Mouse (Mus musculus) telencephalon, adult 2 months (tissue): Measurements from ENCODE around the gene Psmb2.

Experiments
- DNase-seq: peaks from one replicate; pipeline ENCODE4 v3.0.0-alpha.2; 2011; ENCODE audit warnings: low read depth, low spot score

Gene Psmb2

DNA sequence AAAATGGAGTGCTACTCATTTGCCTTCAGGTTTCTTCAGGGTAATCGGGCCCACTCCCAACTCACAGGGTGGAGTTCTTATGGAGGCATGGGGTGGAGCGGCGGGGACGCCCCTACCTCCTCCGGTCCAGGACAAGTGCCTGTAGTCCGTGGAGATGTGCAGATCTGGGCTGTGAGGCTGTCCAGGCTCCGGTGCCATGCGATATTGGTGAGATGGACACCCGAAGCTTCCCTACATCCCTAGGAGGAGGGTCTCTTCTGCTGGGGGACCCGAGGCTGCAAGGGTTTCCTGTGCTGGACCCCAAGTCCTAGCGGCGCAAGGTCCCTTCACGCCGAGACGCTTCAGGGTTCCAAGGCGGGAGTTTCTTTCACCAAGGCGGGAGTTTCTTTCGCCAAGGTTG is 54.7 kb downstream of the Psmb2 start:
- no peak for DNase-seq

DNA sequence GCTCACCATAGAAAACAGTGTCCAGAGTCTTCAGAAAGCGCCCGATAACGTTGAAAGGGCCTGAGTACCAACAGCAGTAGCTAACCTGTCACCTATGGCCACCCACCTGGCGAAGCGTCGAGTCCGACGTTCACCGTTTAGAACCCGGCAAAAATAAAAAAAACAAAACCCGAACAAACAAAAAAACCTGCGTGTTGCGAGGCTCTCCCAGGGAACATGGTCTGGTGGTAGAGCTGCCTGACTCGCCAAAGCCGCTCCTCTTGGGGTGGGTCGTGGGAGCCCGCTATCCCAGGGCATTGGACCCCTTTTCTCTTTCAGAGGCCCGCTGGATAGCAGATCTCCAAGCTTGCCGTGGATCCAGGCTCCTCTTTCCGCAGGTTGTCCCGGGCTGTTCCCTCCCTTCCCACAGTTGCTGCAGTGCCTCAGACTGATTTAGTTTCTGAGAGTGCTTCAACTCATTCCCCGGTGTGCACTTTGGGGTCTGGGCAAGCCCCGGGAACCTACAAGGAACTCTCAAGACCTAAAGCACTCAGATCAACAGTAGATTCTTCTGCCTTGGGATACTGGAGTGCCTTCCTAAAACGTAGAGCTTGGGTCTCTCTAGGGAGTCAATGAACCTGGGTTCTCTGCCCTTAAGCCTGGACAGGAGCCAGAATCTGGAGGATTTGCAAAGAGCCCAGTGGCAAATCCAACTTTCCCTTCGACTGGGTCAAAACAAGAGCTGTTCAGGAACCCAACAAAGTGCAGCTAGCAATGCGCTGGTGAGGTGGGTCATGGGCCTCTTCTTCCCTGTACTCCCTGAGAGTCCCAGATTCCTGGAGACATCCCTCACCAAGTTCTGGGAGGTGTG is 55.3 kb downstream of the Psmb2 start:
- DNase-seq = no peak

DNA sequence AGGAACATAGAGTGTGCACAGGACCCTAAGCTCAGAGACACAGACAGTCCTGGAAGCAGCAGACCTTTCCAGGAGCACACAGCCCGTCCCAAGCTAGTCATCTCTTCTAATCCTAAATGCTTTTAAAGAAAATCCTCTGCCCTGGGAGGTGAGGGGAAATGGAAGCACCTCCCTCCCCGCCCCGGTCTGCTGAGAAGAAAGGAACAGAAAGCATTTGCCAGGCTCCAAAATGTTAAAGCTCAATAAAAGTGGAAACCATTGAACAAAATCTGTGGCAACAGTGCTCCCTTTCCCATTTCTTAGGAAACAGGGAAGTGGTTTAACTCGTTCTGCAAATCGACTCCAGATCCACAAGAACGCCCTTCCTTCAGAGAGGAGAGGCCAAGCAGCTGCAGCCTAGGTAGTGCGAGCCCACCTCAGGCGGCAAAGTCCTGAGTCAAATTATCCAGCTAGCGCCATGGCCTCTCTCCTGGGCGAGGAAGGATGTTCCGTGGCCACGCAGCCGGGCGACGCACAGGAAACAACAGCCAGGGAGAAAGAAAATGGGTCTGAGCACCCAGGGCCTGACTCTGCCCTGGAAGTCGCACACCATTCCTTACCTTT is 56.7 kb downstream of the Psmb2 start:
- no peak for DNase-seq

DNA sequence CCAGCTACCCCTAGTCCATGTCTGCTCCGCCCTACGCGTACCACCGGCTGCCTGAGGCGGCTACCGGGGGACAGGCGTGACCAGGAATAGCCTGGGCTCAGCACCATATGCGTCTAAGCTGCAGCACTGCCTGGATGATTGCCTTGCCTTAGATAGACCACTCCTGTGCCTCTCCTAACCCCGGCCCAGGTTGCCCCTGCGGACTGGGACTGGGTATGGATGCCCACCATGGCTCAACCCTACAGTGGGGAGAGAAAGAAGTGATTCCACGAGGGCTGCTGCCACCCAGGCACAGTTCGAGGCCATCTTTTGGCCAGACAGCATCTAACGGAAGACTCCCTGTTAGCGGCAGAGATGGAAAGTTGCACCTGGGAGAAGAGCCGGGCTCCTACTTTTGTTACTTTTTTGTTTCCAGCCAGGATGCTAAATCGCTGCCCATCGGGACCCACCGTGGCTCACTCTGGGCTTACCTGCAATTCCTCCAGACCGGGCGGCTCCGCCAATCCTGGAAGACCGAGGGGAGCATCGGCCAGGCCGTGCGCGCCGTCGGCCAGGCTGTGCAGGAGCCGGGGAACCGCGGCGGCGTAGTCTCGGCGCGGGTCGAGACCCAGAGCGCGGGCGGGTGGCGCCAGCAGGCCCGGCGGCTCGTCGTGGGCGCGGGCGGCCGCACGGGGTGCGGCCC is 57.4 kb downstream of the Psmb2 start:
- DNase-seq = no peak

DNA sequence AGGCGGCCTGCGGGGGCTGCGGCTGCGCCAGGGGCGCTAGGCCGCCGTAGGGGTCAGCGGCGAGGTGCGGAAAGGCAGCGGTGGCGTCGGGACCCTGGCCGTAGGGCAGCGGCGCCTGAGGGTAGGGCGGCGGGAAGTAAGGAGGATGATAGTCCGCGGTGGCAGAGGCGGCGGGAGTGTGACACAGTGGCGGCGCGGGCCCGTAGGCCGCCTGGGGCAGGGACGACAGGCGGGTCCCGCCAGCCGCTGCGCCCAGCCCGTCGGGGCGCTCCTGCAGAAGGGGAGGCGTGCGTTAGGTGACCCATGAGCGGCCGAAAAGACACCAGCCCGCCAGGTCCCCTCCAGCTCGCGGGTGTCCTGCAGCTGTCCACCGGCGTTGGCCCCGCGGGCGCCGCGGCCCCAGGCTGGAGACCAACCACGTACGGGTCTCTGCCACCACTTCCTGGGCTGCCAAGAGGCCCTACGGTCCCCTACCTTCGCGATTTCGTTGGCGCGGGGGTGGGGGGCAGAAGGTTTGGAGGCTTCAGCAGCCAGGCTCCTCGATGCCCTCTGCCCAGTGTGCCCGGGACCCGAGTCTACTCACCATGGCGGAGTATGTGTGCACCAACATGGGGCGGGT is 58.1 kb downstream of the Psmb2 start:
- no peak for DNase-seq

DNA sequence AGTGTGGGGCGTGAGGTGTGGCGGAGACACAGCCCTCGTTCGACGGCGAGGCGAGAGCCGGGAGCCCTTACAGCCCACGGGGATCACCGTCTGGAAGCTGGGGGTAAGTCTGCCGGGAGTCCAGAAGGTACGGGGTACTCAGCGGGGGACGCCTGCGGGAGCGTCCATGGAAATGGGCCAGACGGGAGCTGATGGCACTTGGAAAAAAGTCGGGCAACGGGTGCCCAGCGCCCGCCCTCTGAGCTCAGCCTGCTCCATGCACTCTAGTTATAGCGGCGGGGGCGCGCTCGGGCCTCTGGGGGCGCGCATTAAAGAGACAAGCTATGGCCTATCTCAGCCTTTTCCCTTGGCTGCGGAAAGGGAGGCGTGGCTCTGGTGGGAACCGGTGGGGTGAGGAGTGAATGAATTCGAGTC is 58.6 kb downstream of the Psmb2 start, which contains the start of gene Tfap2e:
Gene Tfap2e, minus strand, starts transcription at position 240 of the 414 bp plus-strand sequence.
- DNase-seq = no peak

DNA sequence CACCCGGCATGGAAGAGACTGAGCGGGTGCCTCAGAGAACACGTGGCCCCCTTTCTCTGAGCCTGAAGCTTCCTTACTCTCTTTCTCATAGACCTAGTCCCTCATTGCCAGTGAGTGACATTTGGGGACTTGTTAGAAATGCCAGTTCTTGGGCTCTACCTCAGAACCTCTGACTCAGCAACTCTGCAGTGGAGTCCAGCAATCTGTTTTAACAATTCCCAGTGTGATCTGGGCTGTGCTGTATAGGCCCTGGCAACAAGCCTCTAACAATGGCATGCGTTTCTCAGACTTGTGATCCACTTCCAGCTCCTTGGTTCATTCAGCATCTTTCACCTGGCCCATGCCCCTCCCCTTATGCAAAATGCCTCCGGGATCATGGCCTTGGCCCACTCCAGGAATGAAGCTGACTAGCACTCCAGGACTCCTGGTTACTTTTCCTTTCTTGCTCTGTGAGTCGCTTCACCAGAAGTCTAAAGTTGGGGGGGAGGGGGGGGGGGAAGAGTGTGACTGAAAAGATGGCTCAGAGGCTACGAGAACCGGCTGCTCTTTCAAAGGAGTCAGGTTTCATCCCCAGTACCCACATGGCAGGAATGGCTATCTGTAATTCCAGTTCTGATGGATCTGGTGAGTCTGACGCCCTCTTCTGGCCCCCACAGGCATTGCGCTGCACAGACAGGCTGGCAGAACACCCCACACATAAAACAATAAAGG is 62.7 kb downstream of the Psmb2 start:
- no peak for DNase-seq

DNA sequence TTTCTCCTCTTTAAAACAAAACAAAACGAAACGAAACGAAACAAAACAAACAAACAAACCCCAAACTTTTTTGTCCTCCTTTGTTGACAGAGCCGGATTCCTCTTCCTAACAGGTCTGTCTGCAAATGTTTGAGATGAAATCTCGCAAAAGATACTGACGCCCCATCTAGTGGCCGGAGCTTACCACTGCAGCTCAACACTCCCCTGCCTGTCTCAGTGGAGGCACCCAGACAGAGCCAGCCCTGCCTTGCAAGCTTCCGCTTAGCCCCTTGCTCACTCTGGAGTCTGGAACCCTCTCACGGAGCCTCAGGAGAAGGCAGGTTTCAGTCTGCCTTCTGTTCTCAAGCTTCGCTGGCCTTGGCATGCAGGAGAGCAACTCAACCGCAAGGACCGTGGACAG is 64.0 kb downstream of the Psmb2 start:
- no peak for DNase-seq

DNA sequence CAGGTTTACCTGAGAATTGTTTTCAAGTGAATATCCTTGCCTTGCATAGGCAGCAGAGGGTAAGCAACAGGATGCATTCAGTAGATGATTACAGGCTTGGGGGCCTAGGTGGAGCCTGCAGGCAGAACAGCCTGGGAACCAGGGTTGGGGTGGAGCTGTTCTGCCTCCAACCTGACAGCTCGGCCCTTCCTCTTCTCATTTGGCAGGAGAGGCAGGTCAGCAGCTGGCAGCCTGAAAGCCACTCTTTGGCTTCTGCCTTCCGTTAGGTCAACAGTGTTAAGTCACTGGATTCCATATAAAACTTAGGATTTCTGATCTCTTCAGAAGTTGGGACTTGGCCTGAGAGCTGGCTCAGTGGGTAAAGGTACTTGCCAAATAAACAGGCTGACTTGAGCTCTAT is 65.5 kb downstream of the Psmb2 start:
- DNase-seq = no peak

DNA sequence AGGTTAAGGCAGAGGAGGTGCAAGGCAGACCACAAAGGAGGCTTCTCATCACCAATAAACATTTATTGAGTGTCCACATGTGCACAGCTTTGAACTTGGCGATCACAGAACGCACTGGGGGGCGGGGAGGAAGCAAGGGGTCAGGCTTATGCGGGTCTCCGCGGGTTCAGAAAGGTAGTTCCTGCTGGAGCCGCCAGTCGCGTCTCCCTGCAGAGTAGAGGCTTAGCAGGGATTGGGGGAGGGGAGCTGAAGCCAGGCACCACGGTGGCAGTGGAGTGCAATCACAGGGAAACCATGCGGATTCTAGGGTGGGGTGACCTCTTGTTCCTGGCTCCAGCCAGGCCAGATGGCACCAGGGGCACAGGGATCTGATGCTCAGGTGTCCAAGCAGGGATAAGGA is 66.3 kb downstream of the Psmb2 start:
- DNase-seq = no peak

DNA sequence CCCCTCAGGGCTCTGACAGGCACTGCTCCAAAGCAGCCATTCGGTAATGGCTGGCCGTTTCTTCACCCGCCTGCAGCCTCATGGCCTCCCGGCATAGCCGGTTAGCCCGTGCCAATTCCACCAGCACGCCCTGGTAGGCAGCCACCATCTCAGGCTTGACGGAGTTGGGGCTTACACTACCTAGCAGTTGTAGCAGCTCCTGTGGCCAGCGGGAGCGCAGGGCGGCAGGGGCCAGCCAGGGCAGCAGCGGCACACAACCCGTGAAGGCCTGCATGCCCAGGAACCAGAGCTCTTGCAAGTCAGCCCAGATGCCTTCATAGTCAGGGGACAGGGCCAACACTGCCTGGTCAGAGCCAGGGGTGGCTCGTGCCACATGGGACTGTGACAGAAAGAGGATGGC is 67.4 kb downstream of the Psmb2 start:
- DNase-seq = no peak

DNA sequence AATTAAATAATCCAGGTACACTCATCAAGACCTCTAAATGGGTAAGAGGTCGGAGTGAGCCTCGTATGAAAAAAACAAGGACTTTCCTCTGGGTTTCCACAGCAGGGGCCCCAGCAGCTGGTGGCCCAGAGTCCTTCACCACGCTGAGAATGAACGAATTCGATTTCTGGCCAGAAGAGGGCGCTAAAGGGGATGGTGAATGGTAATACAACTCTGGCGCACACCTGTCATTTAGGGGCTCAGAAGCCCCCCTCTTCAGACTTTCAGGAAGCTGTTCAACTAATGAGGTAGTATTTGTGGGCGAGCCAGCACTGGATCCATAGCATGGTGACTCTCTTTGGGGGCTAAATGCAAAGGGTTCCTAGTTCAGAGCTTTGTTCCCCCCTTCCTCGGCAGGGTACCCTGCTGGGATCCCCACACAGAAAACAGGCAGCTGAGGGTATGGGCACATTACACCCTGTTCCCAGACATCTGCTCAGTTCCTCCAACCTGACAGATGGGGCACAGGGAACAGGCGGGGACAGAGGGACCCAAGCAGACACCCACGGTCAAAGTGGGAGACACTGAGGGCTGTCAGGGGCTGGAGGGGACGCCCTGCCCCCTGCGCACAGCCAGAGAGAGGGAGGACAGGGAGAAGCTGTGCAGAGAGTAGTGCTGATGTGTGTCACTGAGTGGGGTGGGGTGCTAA is 68.2 kb downstream of the Psmb2 start:
- no peak for DNase-seq

DNA sequence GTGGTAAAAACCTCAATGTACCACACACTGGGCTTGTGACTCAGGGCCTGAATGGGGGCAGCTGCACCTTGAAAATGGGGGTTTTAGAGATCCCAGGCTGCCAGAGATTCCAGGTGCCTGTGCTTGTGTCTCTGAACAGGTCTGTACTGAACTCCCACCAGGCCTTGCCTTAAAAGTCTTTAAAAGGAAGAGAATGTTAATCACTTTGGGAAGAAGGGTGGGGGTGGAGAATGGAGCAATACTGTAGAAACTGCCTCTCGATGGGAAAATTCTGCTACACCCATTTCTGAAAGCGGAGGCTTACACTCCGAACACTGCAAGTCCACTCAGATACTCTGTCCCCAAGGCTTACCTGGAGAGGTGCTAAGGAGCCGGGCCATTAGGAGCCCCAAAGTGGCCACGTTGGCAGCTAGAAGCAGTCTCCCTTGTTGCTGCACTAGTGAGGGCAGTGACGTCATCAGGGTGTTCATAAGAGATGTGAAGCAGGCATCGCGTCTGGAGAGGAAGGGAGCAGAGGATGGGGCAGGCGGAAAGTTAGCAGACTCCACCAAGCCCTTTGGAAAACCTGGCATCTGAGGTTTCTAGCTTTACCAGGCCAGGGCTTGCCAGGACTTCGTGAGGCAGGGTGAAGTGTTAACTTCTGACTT is 68.9 kb downstream of the Psmb2 start:
- DNase-seq = no peak

DNA sequence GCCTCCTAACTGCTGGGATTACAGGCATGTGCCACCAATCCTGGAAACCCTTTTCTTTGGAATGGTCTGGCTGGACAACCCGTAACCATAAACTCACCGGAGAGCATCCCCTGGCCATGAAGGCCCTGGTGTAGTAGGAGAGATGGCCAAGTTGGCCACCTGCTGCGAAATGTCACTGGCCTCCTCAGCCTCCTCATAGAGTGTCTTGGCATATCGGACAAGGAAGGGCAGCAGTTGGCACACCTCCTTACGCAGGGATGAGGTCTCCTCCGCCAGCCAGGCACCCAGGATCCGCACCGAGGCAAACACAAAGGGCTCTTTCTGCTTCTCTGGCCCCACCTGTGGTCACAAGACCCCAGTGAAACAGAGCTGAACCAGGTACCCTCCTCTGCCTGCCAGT is 71.0 kb downstream of the Psmb2 start:
- DNase-seq = no peak

DNA sequence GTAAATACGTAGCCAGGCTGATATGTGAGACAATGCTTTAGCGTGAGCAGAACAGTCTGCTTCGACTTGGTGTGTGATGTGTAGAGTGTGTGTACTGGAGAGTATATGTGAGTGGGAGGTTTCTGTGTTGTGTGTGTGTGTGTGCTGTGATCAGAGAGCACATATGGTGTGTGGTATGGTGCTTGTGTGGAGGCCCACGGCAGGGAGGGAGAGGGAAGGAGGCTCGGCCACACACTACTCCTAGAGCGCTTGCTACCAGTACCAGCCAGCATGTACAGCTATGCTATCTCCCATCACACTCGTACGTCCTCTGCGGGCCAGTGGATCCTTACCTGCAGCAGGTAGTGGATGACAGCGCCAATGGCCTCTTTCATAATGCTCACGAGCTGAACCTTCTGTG is 72.1 kb downstream of the Psmb2 start:
- DNase-seq = no peak

DNA sequence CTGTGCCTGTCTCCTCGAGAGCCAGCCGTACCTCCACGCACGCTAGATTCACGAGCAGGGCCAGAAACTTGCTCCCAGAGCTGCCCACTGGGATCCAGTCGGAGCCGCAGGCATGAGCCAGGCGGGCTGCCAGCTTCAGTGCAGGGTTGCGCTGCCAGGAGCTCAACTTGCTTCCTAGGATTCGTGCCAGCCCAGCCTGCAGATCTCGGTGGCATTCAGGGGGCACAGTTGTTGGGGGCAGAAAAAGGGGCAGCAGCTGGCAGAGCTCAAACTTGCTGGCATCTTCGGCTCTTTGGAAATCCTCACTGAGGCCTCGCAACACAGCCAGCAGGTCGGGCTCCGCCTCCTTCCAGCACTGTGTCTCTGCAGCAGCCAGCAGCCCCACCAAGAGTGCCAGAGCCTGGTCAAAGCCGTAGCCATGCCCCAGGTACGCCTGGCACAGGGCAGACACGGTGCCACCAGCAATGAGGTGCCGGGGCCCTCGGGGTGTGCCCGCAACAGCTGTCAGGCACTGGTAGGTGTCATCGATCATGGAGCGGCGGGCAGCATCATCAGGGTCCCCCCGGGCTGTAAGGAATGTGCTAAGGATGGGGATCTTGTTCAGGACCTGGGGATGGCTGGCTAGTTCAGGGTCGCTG is 72.7 kb downstream of the Psmb2 start:
- DNase-seq = no peak

DNA sequence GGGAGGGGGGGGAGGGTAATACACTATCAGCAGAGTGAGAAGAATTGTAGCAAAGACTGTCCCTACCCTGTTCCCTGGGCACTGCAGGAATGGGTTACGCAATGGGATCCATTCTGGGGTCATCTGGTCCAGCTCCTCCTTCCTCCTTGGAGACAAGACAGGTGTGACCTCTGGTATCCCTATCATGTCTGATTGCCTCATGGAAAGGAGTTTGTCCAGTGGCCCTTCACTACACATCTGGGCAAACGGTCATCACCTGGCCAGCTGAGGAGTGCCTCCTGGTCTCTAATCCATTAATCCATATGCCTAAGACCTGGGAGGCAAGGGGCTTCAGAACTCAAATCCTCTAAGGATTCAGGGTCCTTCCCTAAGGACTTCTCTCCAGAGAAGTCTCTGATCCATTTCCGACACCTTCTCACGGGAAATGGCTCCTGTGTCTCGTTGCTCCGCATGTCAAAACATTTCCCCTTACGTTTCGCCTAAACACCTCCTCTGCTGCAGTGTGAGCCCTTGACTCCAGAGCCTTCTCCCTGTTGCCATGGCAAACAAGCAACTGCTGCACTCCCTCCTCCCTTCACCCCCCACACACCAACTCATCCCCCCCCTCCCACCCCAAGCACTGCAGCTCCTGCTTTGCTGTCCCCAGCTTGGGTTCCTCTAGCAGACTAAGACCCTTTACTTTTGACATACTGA is 73.6 kb downstream of the Psmb2 start:
- no peak for DNase-seq

DNA sequence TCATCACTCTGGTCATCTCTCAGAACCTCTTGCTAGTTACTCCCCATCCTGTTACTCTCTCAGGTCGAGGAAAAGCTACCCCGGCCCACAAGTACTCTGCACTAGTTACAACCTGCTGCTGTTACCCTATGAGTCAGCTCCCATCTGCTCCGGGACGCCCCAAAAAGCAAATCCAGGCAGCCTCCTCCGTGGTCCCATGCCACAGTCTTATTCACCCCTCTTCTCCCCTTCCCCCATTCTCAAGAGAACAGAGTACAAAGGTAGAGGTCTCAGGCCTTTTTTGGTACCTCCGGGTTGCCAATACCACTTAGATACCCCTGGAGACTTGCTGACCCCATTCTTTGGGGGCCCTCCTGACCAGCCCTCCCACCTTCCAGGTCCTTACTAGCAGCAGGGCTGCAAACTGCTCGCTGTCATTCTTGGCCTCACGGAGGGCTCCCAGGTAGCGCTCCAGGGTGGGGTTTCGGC is 74.2 kb downstream of the Psmb2 start:
- no peak for DNase-seq

DNA sequence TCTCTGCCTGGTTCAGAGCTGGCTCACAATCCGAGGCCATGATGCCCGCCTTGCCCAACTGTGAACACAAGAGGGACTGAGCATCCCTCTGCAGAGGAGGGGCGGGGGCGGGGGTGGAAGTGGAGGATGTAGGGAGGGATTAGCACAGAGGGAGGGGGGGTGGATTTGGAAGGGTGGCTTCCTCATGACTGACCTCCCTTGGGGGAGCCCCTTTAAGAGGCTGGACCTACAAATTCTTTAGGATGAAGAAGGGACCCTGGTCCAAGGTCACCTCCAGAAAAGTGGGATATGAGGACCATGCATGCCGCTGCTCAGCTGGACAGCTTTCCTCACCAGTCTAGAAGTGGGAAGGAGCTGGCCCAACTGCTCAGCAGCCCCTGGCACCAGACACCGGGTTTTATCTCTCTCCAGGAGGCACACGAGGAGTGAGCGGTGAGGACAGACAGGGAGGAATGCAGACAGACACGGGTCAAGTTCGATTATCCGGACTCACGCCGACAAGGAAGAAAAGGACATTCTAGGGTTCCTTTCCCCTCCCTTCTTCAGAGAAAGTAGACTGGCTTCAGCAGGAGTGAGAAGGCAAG is 74.7 kb downstream of the Psmb2 start:
- DNase-seq = no peak
